Mouse (Mus musculus) heart, embryonic 15.5 days (tissue): ENCODE data around the gene Gm10160. TPM values are rescaled to one million over a fixed set of nuclear protein-coding genes. Genes with fewer than 3 reads are reported as not detected.

Source experiments
- ATAC-seq: fragments of 200-750 bp; cut with Nextera tagmentation; replicated peaks from 2 replicates; pipeline ENCODE4 v1.8.0; 2017; ENCODE audit warnings: low read depth, moderate TSS enrichment; ENCODE audit not compliant: insufficient number of reproducible peaks, insufficient read depth, low FRiP score
- H3K27ac ChIP-seq: fragments of 300-500 bp; sonication (generic); 2 replicates; pipeline ENCODE4 v1.5.1; 2015; ENCODE audit warnings: mild to moderate bottlenecking, inconsistent platforms
- H3K27me3 ChIP-seq: fragments of 300-500 bp; sonication (generic); 2 replicates; pipeline ENCODE4 v1.6.1; 2015; ENCODE audit warnings: inconsistent platforms
- H3K36me3 ChIP-seq: fragments of 300-500 bp; sonication (generic); 2 replicates; pipeline ENCODE4 v1.6.1; 2015; ENCODE audit warnings: mild to moderate bottlenecking, inconsistent platforms
- H3K4me1 ChIP-seq: fragments of 300-500 bp; sonication (generic); replicated peaks from 2 replicates; pipeline ENCODE4 v1.6.1; 2015; ENCODE audit warnings: inconsistent platforms
- H3K4me2 ChIP-seq: fragments of 300-500 bp; sonication (generic); 2 replicates; pipeline ENCODE4 v1.6.1; 2015; ENCODE audit warnings: inconsistent platforms, mild to moderate bottlenecking, moderate library complexity
- H3K4me3 ChIP-seq: fragments of 300-500 bp; sonication (generic); 2 replicates; pipeline ENCODE4 v1.5.1; 2015; ENCODE audit warnings: mild to moderate bottlenecking, inconsistent platforms
- H3K9ac ChIP-seq: fragments of 300-500 bp; sonication (generic); 2 replicates; pipeline ENCODE4 v1.6.1; 2015; ENCODE audit warnings: mild to moderate bottlenecking, inconsistent platforms
- H3K9me3 ChIP-seq: fragments of 300-500 bp; sonication (generic); replicated peaks from 2 replicates; pipeline ENCODE4 v1.6.1; 2016; ENCODE audit warnings: inconsistent platforms
- WGBS: fragments of 180-500 bp; shearing (Covaris S2); methylation state at CpG from one replicate; pipeline ENCODE4 v1.1.7; 2015; ENCODE audit warnings: mixed read lengths; 5-methylcytosine and 5-hydroxymethylcytosine counted together
- polyA plus RNA-seq: library from polyadenylated mRNA; unstranded; fragments of >200 nt; fragmentation: Nextera tagmentation; extraction: Ambion mirVana; gene quantifications from 2 replicates; pipeline ENCODE4 v1.2.1, GENCODE M21; 2015

Gene Gm10160
- polyA plus RNA-seq, 1 experiment from 2014 or later = not detected

- Histone ChIP-seq H3K9ac (peak overlapping the region; percentile 96), H3K36me3 (no peaks in the 10 kb centered on the region), H3K4me2 (peak overlapping the region; percentile 81), H3K4me1 (peaks cover 40% of the 10 kb centered on the region), H3K27ac (peak overlapping the region; percentile 98), H3K4me3 (peak overlapping the region; percentile 87), H3K27me3 (no peaks in the 10 kb centered on the region), H3K9me3 (no peaks in the 10 kb centered on the region)
- no peak; the same call in 1 of the 2 replicates for ATAC-seq
- 22% methylated on average over 17 of the region's 17 CpGs for WGBS
Observed at GRCm38 (mm10) chr7:81827806-81828667, 27.6 kb downstream of the Gm10160 start.

GRCm38 (mm10) chr7:81825381-81825780 lies 30.2 kb downstream of the Gm10160 start:
- peak overlapping the region; percentile 17; the same call in 1 of the 2 replicates for H3K4me3 ChIP-seq
- H3K9me3 ChIP-seq = no peaks in the 10 kb centered on the region
- H3K9ac ChIP-seq = no peak overlapping the region
- ATAC-seq = no peak
- no peaks in the 10 kb centered on the region for H3K27me3 ChIP-seq
- WGBS = 7% methylated on average over 3 of the region's 3 CpGs
- H3K4me2 ChIP-seq = peak overlapping the region; percentile 41
- peaks cover 40% of the 10 kb centered on the region for H3K4me1 ChIP-seq
- H3K36me3 ChIP-seq = no peaks in the 10 kb centered on the region
- peak overlapping the region; percentile 65 for H3K27ac ChIP-seq

GRCm38 (mm10) chr7:81824906-81825305 lies 30.7 kb downstream of the Gm10160 start:
- WGBS = 48% methylated on average over 3 of the region's 3 CpGs
- ATAC-seq = no peak
- Histone ChIP-seq H3K36me3 (no peaks in the 10 kb centered on the region), H3K4me1 (peaks cover 38% of the 10 kb centered on the region), H3K27ac (peak overlapping the region; percentile 65), H3K9ac (peak overlapping the region; percentile 17; the same call in 1 of the 2 replicates), H3K4me3 (no peak overlapping the region), H3K27me3 (no peaks in the 10 kb centered on the region), H3K4me2 (peak overlapping the region; percentile 41), H3K9me3 (no peaks in the 10 kb centered on the region)

GRCm38 (mm10) chr7:81806067-81806466 lies 49.5 kb downstream of the Gm10160 start:
- Histone ChIP-seq H3K27ac (no peak overlapping the region), H3K4me1 (peaks cover 4% of the 10 kb centered on the region), H3K36me3 (peaks cover 26% of the 10 kb centered on the region), H3K4me3 (no peak overlapping the region), H3K9me3 (no peaks in the 10 kb centered on the region), H3K4me2 (no peak overlapping the region), H3K27me3 (no peaks in the 10 kb centered on the region), H3K9ac (0 out of 2 replicates have a peak overlapping the region, but pooled peaks have one; percentile 14)
- 44% methylated on average over 5 of the region's 5 CpGs for WGBS
- ATAC-seq = no peak; the same call in 1 of the 2 replicates

Other genes starting within 250 kb of the Gm10160 start
- gene Homer2, start 148.3 kb downstream of the Gm10160 start, polyA plus RNA-seq = 59.5 and 63.4 TPM in 2 replicates
- 84.3 and 84.4 TPM in 2 replicates for gene Ramac, start 92.9 kb downstream of the Gm10160 start, polyA plus RNA-seq
- 31.0 and 40.8 TPM in 2 replicates for gene 3110040N11Rik, start 66.3 kb downstream of the Gm10160 start, polyA plus RNA-seq
- 83.1 and 85.4 TPM in 2 replicates for gene Btbd1, start 26.4 kb downstream of the Gm10160 start, polyA plus RNA-seq
- gene Tm6sf1, start 3.2 kb upstream of the Gm10160 start, polyA plus RNA-seq = 28.2 and 33.6 TPM in 2 replicates
- gene Hdgfl3, start 78.7 kb upstream of the Gm10160 start, polyA plus RNA-seq = 10.8 and 11.0 TPM in 2 replicates
- gene Bnc1, start 136.5 kb upstream of the Gm10160 start, polyA plus RNA-seq = 3.1 and 4.1 TPM in 2 replicates